Mouse (Mus musculus) heart, postnatal 0 days (tissue): ENCODE measurements around the gene Olfr556.

Experiments
- CTCF ChIP-seq: IDR thresholded peaks from 2 replicates; pipeline ENCODE4 v1.5.1; 2016; ENCODE audit warnings: antibody characterized with exemption, control low read depth, low read depth
- EP300 ChIP-seq: IDR thresholded peaks from 2 replicates; pipeline ENCODE4 v1.6.1; 2016; ENCODE audit warnings: antibody characterized with exemption, low read depth

DNA sequence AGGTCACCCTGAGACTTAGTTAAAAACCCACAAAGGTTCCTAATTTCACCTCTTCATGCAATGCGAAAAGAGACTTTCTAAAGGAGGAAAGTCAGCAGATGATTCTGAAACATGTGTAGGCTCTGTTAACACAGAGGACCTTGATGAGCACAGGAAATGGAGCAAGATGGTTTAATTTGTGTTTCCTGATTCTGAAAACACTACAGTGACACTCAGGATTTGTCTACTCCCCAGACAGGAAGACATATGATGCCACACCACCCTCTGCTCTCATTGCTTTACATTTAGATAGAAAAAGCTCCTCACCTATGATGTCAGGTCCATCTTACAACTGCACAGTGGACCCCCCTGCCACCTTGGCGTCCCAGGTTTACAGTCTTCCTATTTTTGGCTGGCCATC is 11.5 kb downstream of the Olfr556 start:
- TF ChIP-seq CTCF: no peak
- no peak for TF ChIP-seq EP300
